Mouse (Mus musculus) cerebellum, postnatal 4 days (tissue): ENCODE results near the gene Ddx20.
A peak's percentile ranks its signal among the peaks of the same experiment; 100 is the strongest.

ENCODE experiments used
- DNase-seq, 2 experiments: peaks; one replicate each; pipeline ENCODE4 v3.0.0; 2022; ENCODE audit warnings: low spot score in 2 of 2, mixed read lengths in 1 of 2

The Ddx20 gene

DNA sequence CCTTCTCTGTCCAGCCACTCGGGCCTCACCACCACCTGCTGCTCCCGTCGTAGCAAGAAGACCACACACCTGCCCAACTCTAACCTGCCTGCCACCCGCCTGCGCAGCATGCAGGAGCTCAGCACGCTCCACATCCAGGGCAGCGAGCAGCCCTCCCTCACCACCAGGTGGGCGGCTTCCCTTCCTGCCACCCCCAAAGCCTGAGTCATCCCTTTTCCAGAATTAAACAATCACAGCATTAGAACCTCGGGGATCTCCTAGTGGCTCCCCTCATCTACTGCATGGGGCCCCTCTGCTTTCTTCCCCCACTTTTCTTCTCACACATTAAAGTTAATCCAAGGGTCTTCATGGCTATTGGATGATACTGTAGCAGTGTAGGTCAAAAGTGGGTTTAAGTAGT, 19.2 kb downstream of the Ddx20 start:
- no peak for DNase-seq

DNA sequence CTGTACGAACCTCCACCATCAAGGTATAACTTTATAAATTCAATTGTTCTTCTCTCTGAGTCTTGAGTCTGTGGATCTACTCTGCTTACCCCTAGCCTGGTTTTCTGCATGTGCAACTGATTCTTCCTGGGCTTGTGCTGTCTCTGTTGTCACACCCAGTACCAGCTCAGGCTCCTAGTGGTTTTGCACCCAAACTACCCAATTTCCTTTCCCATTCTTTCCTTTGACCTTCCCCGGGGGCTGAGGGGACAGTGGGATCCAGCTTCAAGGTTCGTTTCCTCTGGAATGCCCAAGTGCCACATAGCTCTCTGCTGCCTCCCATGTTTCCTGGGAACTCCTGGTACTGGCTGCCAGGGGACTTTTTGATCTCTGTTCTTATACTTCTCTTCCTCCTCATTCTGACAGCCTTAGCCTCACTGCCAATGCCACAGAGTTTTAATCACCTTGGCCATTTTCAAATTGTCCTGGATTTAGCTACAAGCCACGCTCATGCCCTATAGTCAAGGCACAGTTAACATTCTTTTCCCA, 20.3 kb downstream of the Ddx20 start:
- no peak for DNase-seq

DNA sequence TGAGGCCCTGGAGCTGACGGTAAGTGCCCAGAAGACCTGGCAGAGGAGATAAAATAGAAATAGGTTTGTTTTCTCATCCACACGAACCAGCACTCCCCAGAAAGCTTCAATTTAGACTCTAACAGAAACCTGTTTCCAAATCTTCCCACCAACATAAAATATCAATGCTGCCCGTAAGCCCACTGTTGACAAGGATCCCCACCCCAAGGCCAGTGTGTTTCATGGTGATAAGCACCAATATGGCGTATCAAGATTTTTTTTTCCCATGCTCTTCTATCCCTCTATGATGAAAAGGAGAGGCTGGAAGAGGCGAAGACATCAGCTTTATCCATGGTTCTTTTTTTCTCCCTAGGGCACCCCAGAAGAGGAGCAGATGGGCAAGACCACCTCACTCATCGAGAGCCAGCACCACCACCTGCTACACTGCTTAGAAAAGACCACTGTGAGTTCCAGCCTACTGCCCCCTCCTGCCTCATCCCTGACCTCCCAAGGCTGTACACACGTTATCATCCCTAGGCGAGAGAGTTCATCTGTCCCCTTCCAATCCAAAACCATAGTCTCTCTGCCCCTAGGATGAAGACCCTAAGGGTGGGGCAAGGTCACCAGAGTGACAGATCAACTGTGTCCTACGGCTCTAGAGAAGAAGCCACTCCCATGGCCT, 22.1 kb downstream of the Ddx20 start:
- no peak for DNase-seq

DNA sequence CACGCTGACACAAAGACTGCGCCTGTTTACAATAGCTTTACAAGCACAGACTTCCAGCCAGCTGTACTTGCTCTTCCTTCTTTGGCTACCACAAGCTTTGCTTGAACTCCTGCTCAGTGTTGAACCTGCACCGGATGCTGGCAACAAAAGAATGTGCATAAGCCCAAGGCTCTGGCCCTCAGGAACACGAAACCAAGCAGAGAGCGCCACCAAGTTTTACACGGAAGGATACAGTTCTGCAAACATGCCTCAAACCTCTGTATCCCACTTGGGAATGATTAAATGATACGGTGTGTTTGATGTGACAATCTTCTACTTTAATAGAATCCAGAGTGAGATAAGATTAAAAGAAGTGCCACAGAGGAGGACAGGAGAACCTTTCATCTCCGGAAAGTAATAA, 24.3 kb downstream of the Ddx20 start:
- no peak for DNase-seq

DNA sequence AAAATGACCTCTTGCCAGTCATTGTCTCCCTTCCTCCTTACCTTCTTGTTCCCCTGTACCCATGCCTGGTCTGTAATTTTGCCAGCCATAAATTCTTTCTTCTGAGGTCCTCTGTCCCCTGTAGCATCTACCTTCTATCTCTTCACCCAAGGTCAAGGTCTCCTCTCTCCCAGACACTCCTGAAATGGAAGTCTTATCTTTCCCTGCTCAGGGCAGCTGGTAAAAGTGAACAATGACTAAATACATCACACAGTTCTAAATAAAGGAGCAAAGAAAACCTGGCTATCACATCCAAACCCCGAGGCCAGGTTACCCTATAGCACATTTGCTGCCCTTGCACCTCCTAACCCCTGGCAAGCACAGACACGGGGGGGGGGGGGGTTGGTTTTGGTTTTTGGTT, 26.8 kb downstream of the Ddx20 start:
- no peak for DNase-seq

DNA sequence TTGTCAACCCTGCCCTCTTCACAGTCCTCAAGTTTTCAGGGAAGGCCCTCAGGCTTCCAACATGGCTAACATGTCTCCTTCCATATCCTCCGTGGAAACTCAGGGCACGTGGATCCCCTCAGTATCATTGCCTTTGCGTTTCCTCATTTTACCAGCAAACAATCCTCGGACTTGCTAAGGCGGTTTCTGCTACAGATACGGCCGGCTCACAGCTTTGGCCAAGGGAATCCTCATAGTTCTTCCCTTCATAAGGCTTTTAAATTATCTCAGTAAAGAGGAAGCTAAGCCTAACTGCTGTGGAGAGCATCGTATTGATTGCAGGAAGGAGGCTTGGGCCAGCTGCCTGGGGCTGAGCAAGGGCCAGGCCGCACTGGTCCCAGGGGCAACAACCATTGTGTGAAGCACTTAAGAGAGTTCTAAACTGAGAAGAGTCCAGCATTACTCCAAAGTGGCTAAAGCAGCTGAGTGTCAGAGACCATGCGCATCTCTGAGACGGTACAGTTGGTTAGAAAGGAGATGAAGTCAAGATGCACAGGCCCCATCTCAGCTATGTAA, 32.3 kb downstream of the Ddx20 start:
- DNase-seq: no peak

DNA sequence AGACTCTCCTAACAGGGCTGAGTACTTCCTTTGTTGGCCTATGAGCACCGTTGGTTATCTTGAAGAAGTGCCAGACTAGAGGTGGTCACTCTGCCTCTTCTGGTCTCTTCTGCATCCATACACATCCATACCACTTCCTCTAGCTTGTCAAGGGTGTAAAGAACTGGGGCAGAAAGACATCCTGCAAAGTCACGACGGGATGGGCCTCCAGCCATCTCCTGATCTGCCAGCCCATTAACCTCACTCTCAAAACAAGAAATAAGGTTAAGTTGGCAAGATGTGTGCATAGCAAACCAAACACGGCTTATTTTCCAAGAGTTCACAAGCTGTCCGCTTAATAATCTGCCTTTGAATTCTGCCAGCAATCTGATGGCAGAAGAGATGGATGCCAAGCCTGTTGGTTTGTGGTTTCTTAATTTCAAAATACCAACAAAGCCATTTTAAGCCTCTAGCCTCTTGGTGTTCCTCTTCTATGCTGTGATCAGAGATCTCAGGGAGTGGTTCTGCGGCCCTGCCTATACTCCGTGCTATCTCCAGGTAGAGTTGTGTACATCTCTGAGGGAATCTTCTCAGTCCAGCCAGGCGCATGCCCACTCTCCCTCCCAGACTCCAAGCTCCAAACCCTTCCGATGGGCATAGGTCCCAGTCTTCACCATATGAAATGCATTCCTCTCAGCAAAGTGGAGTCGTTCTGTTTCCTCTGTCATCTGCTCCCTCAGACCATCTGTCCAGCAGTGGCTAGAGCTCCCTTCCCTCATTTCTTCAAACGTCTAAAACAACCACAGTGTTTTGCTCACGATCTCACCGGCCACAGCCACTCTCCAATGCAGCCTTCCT, 33.6 kb downstream of the Ddx20 start:
- peak in 1 of 2 experiments; percentile 49 for DNase-seq

DNA sequence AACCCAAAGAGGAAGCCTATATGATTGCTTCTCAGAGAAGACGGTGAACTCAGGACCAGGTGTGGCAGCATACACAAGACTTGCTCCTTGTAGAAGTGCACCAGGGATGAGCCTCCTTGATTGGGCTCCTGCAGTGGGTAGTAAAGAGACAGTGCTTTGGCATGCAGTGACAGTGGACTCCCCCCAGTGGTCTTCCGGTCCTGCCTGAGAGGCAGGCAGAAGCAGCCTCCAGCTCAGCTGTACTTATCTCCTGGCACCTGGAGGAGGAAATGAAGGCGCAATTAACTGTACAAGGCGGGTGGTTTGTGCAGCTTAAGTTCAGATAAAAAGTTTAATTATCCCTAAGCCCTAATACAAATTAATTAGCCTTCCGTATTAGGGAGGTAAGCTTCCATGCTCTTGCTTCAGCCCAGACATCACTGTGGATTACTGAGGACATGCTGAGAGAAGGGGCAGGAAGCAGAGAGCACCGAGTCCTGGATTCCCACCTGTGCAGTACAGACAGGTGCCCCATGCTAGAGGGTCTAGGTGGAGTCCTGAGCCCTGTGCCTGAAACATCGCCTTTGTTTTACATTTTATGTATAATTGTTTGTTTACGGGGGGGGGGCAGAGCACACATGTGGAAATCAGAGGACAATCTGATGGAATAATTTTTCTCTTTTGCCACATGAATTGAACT, 38.3 kb downstream of the Ddx20 start:
- no peak for DNase-seq

DNA sequence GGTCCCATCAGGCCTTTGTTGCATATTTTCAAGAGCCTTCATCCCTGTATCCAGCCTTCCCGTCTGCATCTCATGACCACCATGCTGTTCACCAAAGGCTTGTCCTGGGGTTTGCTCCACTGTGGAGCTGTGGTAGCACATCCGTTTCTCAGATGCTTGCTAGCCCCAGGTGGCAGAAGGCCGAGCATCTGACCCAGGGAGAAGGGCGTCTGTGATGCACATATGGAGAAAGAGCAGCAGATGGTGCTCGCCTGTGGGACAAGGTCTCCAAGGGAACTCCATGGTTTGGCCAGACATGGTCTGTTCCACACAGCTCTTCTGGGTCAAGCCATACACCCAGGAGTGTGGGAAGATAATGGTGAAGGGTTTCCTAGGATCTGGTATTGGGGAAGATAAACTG, 43.8 kb downstream of the Ddx20 start:
- no peak for DNase-seq

DNA sequence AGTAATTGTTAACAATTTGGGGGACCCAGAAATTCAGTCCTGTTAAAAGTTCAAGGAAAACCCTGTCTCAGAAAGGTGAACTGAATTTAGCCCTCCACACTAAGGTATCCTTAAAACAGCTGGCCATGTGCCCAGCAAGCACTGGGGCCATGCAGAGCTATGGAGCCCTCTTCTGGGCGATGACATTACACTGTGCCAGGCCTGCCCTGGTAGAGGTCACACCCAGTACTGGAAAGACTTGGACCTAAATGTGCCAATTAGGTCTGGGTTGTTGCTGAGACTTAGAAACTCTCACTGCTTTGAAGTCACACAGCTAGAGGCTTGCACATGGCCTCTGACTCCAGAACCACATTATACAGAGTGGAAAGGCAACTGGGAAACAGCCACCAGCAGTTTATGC, 45.2 kb downstream of the Ddx20 start:
- peak in 1 of 2 experiments; percentile 42 for DNase-seq

DNA sequence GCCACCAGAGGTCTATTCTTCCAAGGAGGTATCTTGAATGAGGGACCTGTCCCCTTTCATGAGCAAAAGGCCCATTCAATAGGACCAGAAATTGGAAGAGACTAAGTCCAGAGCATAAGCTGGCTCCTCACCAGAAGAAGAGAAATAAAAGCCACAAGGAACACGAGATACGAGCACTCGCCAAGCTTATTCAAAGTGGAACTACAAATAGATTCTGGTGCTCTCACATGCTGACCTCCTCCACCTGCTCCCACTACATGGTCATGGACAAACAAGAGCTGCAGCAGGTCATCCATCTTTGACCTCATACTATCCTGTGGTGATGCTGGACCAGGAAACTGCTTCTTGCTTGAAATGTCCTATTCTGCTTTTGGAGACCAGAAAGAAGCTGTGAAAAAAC, 54.4 kb downstream of the Ddx20 start:
- DNase-seq: no peak

DNA sequence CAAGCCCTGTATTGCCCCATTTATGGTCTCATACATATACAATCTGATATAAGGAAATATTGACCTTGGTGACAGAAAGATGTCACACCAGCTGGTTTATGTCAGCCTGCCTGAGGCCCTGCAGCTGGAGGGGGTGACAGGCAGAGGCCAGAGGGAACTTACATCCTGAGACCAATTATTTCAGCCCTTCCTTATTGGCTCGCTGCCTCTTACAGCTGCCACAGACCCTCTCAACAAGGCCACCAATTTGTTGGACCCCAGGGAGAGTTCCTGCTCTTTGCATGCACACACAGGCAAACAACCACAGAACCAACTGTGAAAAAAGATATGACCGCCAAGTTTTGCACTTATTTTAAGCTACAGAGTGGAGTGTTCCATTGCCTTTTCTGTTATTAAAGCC, 55.1 kb downstream of the Ddx20 start:
- DNase-seq: no peak
